Mouse (Mus musculus): ENCODE measurements at regions not wholly inside any gene's neighbourhood (a gene's known extent, or its start where the extent isn't known, plus 50 kb on each side); places are given as distances from the start of the nearest gene placed in this dataset.

DNA sequence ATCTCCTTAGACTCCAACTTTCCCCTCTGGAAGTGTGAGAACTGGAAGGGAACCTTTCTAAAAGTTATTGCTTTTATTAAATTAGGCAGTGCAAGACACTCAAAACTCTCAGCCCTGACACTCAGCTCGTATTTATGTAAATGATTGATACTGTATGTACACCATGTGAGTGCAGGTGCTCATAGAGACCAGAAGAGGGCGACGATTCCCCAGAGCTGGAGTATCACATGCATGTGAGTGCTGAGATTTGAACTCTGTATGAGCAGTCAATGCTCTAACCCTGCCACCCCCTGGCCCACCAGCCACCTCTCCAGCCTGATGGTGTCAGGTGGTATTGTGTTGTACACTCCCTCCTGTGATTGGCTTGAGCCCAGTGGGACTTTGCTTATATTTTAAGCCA is 407.8 kb downstream of the Tmem132b start:
- no peak for TF ChIP-seq CTCF (IDR thresholded peaks at IDR 0.05; ENCODE audit: insufficient read depth, low read length)
- no peak for TF ChIP-seq POLR2A (IDR thresholded peaks at IDR 0.05; ENCODE audit: borderline replicate concordance, extremely low read depth, low read depth, low read length)
